Mouse (Mus musculus) retina, postnatal 1 day (tissue): ENCODE results near the gene D630045J12Rik.

Experiments
- DNase-seq: peaks from one replicate; pipeline ENCODE4 v3.0.0-alpha.2; 2012

Gene D630045J12Rik

DNA sequence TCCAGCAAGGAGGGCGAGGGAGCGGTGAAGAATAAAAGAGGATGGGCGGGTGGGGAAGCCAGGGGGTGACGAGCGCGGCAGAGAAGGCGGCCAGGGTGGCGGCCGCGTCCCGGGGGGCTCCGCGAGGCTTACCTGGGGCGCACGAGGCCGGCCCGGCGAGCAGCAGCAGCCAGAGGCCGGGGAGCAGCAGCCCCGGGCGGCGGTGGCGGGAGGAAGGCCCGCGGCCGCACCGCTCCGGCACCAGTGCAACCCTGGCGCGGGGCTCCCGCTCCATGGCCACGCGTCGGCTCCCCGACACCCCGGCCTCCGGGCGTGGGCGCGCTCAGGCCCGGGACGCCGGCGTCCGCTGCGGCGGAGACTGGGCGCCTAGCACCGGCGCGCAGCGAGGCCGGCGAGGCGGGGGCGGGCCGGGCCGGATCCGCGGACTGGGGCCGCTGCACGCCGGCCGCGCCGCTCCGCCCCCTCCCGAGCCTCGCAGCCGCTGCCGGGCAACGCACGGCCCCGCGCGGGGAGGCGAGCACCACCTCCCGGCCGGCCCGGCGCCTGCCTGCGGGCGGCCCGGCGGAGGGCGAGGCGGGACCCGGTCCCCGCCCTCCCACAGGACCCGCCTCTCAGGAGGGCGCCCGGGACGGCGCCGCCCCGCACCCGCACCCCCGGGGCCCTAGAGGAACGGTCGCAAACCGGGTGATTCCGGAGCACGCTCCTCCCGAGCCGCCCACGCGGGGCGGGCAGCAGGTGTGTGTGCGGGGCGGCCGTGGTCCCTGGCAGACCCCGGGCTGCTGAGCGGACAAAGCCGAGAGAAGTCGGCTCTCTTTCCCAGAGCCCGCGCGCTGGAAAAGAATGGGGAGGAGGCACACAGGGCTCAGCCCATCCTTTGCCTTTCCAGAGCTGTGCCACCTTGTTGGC, at the start of gene D630045J12Rik:
TSS of gene D630045J12Rik (minus strand) at position 274 of the 906 bp plus-strand sequence.
- DNase-seq: peak; percentile 87

DNA sequence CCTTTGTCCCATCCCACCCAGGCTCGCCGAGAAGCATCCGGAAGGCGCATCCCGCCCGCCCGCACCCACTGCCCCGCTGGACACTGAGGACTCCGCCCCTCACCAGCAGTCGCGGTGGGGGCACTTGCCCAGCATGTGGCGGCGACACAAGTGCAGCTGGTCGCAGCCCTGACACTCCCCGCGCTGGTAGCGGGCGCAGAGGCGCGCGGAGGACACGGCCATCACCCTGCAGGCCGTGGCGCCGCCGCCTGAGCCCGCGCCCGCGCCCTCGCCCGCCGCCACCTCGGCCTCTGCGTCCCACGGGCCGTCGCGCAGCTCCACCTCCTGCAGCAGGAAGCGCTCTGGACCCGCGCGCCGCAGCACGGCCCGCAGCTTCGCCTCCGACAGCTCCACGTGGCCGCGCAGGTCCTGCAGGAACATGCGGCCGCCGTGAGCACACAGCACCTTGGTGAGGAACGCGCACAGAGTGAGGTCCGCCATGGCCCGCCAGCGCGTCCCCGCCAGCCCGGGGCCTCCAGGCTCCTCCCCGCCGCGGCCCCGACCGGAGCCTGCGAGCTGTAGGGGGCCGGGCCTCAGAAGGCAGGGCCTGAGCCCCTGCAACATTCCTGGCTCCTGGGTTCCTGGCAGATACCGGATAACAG, 45.1 kb upstream of the D630045J12Rik start, which contains the start of gene Zc3hav1l:
TSS of gene Zc3hav1l (minus strand) at position 499 of the 641 bp plus-strand sequence.
- peak; percentile 90 for DNase-seq

DNA sequence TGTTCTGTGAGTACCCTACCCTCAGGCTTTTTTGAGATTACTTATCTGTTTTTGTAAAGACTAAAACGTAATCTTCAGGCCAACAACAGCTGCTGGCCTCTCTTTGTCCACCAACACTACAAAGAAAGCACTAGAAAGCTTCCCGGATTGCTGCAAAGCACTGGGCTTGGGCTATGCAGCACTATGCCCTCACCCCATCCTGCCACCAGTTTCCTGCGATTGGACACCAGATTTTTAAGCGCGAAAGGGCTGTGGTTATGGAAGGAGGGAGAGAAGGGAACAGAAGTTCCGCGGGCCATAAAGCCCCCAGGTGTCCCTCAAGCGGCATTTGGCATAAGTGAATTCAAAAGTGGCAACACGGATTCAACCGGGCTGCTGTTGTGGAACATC, 44.4 kb upstream of the D630045J12Rik start:
- peak; percentile 70 for DNase-seq

DNA sequence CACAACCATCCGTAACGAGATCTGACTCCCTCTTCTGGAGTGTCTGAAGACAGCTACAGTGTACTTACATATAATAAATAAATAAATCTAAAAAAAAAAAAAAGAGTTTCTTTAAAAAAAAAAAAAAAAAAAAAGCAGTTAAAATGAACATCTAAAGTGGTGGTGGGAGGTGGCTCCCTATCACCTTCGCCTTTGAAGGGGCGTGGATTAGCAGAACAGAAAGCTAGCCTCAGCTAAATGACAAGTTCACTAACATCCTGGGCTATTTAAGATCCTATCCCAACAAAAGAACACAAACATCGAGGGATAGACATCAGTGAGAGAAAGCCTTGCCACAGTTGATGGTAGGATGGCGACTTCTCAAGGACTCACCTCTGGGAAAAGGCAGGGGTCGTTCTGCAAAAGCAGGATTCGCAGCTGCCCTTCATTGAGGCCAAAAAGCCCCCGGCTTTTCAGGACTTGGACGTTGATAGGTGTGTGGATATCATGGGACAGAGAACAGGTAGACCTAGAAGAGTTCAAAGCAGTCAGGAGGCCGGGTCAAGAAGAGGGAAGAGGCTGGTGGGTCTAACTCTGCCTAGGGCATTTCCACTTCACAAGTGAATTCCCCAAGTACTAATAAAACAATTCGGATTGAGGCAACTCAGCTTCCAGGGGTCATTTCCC, 43.9 kb upstream of the D630045J12Rik start:
- DNase-seq: no peak

DNA sequence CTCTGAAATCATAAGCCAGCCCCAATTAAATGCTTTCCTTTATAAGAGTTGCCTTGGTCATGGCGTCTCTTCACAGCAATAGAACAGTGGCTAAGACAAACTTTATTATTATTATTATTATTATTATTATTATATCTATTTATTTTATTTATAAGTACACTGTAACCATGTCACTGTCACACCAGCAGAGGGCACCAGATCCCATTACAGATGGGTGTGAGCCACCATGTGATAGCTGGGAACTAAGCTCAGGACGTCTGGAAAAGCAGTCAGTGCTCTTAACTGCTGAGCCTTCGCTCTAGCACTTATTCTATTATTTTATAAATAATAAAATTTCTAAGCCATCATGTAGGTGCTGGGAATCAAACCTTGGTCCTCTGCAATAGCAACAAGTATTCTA, 39.9 kb upstream of the D630045J12Rik start:
- DNase-seq: no peak

GRCm38 (mm10) chr6:38292871-38293646, 39.2 kb upstream of the D630045J12Rik start:
- DNase-seq: peak; percentile 27

- no peak for DNase-seq
These were observed 30.6 kb upstream of the D630045J12Rik start for GRCm38 (mm10) chr6:38284422-38284821.

DNA sequence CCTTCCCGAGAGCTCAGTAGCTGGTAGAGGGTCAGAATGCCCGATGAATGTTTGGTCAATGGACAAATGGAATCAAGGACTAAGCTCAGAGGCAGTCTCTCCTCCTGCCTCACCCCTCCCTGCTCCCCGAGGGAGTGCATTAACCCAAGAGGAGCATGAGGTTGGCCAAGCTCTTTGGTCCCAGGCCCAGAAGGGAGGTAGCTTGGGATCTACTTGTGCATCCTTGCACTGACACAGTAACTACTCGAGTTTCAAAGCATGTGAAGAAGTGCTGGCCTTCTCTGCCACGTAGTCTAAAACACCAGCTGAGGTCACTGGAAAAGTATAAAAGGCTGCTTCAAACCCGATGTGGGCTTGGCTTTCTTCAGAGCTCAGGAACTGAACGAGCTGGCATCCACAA, 10.7 kb upstream of the D630045J12Rik start:
- no peak for DNase-seq

DNA sequence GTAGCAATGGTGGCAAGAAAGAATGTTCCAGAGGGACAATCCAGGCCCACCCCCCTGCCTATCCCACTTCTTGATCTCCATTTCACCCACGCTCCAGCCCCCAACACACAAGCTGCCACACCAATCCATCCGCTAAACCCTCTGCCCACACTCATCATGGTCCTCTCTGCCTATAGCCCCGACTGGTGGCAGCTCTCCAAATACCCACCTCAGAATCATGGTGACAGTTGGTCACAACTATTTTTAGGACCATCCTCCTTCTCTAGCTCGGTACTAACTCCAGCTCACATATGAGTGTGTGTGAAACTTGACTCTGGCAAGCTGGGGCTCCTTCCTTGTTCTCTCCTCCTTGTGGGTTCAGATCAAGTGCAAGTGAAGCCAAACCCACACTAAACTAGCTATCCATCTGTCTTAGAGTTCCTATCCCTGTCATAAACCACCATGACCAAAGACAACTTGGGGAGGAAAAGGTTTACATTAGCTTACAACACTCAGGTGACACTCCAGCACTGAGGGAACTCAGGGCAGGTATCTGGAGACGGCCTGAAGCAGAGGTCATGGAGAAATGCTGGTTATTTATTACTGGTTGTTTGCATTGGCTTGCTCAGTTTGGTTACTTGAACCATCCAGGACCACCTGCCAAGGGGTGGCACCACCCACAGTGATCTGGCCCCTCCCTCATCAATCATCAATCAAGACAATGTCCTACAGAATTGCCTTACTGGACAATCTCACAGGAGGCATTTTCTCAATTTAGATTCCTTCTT, 9.8 kb upstream of the D630045J12Rik start:
- DNase-seq: no peak

DNA sequence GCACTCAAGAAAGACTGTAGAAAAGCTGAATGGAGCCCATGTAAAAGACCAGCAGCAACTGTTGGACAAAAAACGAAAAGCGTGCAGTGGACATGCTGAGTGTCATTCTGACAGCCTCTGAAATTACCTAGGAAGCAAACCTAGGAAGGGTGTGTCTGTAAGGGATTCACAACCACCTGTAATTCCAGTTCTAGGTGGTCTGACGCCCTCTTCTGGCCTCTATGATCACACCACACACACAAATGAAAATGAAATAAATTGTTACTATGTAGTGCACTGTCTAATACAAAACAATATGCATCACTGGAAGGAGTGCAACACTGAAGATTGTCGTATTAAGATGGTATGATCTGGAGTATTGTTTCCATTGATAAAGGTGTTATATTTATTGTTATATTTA, 8.1 kb upstream of the D630045J12Rik start:
- DNase-seq: no peak

GRCm38 (mm10) chr6:38257506-38257905, 3.7 kb upstream of the D630045J12Rik start:
- no peak for DNase-seq

- DNase-seq: no peak
These were observed 3.0 kb upstream of the D630045J12Rik start for GRCm38 (mm10) chr6:38256793-38257192.

DNA sequence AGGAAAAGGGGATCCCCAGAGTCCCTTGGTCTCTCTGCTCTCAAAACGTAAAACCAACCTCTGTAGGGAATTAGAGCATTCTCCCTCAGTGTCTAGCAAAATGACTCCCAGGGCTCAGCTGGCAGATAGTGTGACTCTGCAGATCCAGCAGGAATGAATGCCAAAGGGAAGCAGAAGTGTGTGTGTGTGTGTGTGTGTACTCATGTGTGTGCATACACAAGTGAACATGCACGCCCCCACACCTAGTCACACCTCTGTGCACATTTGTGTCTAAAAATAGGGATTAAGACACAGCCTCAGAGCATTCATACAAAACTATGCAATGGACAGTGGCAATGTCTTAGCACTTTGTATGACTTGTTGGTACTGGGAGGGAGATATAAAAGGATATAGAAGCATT, 2.0 kb upstream of the D630045J12Rik start:
- DNase-seq: no peak

DNA sequence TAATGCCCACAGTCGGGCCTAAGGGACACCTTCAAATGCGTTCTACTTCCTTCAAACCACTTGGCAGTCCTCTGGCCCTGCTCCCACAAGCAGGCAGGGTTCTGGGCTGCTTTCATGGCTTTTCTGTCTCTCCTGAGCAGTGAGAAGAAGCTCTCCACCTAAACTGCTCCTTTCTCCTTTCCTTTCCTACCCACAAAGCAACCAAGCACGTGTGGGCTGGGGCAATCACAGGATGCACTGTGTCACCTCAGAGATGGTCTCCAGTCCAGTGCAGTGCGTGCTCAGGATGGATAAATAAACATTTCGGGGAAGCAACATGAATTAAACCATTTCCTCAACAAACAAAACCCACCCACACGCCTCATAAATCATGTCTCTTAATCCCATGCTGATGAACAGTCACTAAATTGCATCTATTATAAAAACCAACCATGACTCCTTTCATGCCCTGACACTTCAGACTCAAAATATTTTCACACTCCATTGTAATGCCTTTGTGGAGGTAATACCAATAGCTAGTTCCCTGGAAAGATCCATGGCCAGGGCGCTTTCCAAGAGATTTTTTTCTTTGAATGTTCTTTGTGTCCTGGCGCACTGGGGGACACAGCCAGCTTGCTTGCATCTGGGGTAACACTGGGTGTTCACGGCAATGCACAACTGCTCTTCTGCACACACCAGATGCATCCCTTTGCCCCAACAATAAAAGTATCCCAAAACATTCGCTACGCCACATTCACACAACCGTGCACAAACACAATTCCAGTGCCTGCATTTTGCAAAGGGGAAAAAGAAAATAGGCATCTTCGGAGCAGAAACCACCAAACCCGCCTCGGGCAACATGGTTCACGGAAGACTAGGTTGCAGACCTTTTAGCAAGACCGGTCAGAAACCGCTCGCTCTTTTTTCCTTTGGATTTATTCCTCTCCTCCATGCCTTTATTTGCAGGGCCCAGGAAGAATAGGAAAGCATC, 758 bp downstream of the D630045J12Rik start:
- DNase-seq: peak; percentile 55

DNA sequence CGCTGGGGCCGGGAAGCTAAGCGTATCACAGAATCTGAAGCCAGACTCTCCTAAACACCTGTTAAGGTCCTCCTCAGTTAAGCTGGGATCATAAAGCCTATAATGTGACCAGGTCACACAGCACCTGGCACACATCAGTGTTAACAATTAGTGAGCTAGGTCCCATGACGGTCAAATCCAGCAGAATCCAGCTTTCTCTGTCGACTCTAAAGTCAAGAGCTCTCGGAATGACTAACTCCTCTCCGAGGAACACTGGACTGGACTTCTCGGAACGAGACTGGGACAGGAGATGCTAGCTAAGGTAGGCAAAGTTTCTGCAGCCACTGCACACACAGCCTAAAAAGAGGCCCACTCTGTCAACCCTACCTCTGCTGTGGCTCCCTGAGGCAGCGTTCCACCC, 1.7 kb downstream of the D630045J12Rik start:
- no peak for DNase-seq

DNA sequence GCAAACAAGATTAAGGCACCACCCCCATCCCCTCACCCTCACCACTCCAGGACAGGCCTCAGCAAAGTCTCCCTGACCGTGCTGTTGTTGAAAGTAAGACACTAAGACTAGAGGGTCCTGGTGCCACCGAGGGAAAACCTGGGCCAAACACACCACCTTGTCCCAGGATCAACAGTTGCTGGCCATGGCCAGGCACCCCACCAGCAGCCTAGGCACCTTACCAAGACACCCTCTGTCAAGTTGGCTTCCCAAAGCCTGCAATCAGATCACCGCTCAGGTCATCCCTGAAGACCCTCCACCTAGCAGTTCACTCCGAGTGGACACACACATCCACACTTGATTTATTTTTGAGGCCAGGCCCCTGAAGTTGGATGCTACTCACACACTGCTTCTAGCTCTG, 2.3 kb downstream of the D630045J12Rik start:
- no peak for DNase-seq

DNA sequence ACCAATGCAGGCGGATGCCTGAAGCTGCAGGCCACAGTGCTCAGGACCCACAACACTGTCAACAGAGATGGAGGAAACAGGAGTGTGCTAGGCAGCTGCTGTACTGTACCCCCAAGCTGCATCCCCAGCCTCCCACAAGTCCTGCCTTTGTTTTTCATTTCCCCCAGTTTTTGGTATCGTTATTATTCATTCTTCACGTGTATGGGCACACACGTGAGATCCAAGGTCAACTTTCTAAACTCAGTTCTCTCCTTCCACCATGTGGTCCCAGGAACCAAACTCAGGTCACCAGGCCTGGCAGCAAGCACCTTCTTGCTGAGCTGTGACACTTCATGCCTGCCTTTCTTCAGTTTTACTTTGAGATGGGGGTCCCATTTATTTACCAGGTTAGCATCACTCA, 6.4 kb downstream of the D630045J12Rik start:
- DNase-seq: no peak

- DNase-seq: no peak
These were observed 9.0 kb downstream of the D630045J12Rik start for GRCm38 (mm10) chr6:38244806-38245205.

DNA sequence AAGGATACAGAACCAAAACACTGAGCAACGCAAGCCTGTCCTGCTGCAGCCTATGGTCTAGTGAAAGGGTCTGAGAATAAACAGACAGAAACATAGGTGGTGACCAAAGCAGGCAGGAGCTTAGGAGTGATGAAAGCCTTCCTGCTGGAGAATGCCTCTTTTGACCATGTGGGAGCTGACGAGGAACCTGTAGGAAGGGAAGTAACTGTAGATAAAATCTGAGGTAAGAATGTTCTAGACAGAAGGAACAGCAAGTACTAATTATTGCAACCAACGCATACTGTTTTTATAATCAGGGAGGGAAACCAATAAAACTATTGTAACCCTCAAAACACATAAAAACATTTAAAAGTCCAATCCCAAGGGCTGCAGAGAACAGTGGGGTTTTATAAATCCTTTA, 9.6 kb downstream of the D630045J12Rik start:
- no peak for DNase-seq

- DNase-seq: no peak
These were observed 11.0 kb downstream of the D630045J12Rik start for GRCm38 (mm10) chr6:38242833-38243232.
